Mouse (Mus musculus) bone marrow, adult 2 months (tissue): ENCODE measurements around the gene Osbpl9. TPM values are rescaled to one million over a fixed set of nuclear protein-coding genes. Genes with fewer than 3 reads are reported as not detected.

Source experiments
- H3K27ac ChIP-seq: fragments of 200-500 bp; 2 replicates; pipeline ENCODE4 v1.5.1; 2012; ENCODE audit warnings: low read depth, mild to moderate bottlenecking, control low read depth, inconsistent platforms, low read length; ENCODE audit not compliant: control insufficient read depth, poor library complexity, insufficient read depth
- H3K4me1 ChIP-seq: fragments of 200-500 bp; 2 replicates; pipeline ENCODE4 v1.6.1; 2011; ENCODE audit warnings: low read length; ENCODE audit not compliant: control insufficient read depth, insufficient read depth
- H3K4me3 ChIP-seq: fragments of 200-500 bp; replicated peaks from 2 replicates; pipeline ENCODE3; 2011; ENCODE audit warnings: mild to moderate bottlenecking, low read depth, low read length, control low read depth; ENCODE audit not compliant: control insufficient read depth
- CTCF ChIP-seq: fragments of 200-500 bp; IDR thresholded peaks from 2 replicates; pipeline ENCODE4 v1.5.1; 2011; ENCODE audit warnings: low read length, control low read depth; ENCODE audit not compliant: control insufficient read depth, insufficient read depth
- POLR2A ChIP-seq: fragments of 200-500 bp; IDR thresholded peaks from 2 replicates; pipeline ENCODE4 v1.6.1; 2011; ENCODE audit warnings: low read depth, mild to moderate bottlenecking, control low read depth, low read length, borderline replicate concordance; ENCODE audit not compliant: control insufficient read depth
- WGBS: fragments of 180-500 bp; shearing (Covaris S2); methylation state at CpG from one replicate; pipeline ENCODE4 v1.1.7; 2018; 5-methylcytosine and 5-hydroxymethylcytosine counted together
- polyA plus RNA-seq: library from polyadenylated mRNA; stranded (reverse); fragments of >200 nt; gene quantifications from 2 replicates; pipeline ENCODE4 v1.2.4, GENCODE M21; 2011; ENCODE audit warnings: low replicate concordance; ENCODE audit not compliant: missing spikeins, insufficient read depth, insufficient read length

Osbpl9 gene
- polyA plus RNA-seq, 1 experiment: 35.3 TPM

DNA sequence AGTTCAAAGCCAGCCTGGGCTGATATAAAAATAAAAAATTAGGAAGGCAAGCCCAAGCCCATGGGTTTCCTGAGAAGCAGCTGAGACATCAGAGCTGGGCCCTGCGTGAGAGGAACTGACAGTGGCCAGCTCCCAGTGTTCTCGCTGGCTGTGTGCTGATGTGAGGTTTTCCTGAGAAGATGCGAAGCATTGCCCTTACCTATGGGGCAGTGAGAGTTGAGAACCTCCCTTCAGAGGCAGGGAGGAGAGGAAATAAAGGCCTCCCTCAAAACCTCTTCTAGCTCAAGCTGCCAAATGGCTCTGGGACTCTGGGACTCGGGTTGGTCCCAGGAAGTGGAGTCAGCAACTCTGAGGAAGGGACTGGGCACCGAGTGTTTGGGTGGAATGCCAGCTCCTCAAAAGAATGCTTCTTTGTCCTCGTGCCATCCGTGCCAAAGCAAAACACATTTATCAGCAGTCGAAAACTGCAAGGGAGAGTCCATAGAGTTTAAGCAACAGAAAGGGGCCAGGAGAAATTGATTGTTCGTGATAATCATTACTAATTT, 32.8 kb upstream of the Osbpl9 start:
- Histone ChIP-seq H3K4me1 (peaks cover 2% of the 10 kb centered on the region), H3K27ac (no peak overlapping the region), H3K4me3 (no peak overlapping the region)
- TF ChIP-seq POLR2A (no peak), CTCF (no peak)
- 73% methylated on average over 9 of the region's 9 CpGs for WGBS

DNA sequence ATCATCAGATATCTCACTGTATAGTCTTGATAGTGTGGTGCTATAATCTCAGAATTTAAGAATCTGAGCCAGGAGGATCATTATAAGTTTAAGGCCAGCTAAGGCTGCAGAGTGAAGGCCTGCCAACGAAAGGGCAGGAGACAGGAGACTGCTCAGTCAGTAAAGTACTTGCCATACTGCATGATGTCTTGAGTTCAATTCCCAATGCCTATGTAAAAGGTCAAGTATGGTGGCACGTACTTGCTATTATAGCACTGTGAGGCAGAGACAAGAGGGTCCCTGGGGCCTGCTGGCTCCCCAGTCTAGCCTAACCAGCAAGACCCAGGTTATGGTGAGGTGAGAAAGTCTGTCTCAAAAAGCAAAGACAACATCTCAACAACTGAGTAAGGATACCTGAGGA, 32.1 kb upstream of the Osbpl9 start, which contains the start of gene Calr4:
TSS of gene Calr4 (plus strand) at position 301 of the 400 bp plus-strand sequence.
- 83% methylated on average over 2 of the region's 2 CpGs for WGBS
- no peak within 1 kb of the TSS for H3K4me3 ChIP-seq
- TF ChIP-seq CTCF (no peak), POLR2A (no peak)
- H3K4me1 ChIP-seq: peaks cover 2% of the 10 kb centered on the region
- no peak within 1 kb of the TSS for H3K27ac ChIP-seq

DNA sequence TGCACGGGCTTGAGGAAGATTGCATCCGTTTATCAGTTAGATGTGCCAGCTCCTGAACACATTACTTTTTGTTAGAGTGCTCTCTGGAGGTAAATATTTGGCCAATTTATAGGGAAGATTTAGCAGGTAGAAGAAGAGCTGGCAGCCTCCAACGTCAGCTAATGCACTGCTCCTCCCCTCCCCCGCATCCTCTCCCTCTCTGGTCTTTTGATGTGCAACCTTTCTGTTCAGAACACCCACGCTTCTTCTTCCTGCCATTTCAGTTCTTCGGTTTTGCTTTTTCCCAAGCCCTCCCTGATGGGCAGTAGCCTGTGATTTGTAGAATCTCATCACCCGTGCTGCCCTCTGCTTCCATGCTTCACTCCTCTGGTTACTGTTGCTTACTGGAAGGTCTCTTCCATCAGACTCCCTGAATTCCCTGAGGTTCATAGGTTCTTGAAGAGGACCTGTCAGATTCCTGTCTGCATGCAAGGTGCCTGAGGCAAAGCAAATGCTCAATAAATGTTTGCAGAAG, 27.8 kb upstream of the Osbpl9 start:
- WGBS: 52% methylated on average over 7 of the region's 7 CpGs

DNA sequence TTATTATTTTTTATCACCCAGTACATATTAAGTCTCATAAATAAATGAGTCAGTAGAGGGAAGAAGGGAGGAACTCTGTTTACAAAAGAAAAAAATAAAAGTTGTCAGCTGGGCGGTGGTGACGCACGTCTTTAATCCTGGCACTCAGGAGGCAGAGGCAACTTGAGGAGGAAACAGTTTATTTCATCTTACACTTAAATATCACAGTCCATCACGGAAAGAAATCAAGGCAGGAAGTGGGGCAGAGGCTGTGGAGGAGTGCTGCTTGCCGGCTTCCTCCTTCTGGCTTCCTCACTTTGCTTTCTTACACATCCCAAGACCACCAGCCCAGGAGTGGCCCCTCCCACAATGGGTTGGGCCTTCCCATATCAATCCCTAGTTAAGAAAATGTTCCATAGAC, 24.0 kb upstream of the Osbpl9 start:
- Histone ChIP-seq H3K4me3 (no peak overlapping the region), H3K27ac (no peak overlapping the region), H3K4me1 (no peaks in the 10 kb centered on the region)
- WGBS: 49% methylated on average over 5 of the region's 5 CpGs
- no peak for TF ChIP-seq POLR2A
- TF ChIP-seq CTCF: no peak

More for the DNA sequence above, 27.8 kb upstream of the Osbpl9 start:
- TF ChIP-seq CTCF: no peak
- TF ChIP-seq POLR2A: no peak
- Histone ChIP-seq H3K4me3 (no peak overlapping the region), H3K4me1 (no peaks in the 10 kb centered on the region), H3K27ac (no peak overlapping the region)

DNA sequence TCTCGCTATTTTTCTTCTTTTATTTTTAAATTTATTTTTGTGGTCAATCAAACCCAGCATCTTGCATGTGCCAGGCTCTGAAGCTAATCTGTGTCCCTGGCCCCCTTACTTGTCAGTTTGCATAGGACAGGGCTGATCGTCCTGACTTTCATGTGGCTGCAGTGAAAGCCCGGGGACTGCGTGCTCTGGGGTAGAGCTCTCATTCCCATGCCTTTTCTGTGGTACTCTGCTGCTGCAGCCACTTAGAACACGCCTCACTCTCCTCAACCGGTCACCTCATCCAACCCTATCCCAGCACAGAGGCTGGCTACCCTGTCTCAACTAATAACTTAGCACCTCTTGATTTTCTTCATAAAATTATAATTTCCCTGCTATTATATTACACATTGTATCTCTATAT, 23.5 kb upstream of the Osbpl9 start:
- Histone ChIP-seq H3K4me3 (no peak overlapping the region), H3K27ac (no peak overlapping the region), H3K4me1 (no peaks in the 10 kb centered on the region)
- WGBS: 84% methylated on average over 6 of the region's 6 CpGs
- TF ChIP-seq POLR2A (no peak), CTCF (no peak)

DNA sequence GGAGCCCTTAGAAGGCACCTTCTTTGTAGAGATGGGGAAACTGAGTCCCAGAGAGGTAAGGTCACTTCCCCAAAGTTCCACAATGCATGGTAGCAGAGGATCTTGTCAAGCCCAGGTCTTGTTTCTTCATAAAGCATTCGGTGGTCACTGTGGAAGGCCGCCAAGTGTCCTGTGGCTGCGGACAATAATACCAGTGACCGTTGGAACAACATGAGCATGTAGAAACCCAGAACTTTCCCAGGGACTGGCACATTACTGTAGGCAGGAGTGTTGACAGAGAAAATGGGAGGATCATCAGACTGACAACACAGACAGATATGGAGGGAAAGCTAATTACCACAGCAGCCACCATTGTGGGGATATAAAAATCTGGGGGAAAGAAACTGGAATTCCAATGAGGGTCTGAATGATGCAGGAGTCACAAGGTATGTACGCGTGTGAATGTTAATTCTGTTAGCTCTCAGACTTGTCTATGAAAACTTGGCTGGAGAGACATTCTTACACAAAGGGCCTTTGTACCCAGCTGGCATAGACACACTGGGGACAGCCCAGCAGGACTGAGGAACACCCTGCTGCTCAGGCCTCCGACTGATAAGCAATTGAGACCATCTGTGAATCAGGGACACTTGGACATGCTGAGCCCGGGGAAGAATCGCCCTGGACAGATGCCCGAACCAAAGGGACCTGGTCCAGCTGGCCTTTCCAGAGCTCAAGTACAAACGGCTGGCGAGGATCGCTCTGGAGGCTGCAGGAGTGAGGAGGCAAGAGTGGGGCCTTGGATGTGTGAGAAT, 22.9 kb upstream of the Osbpl9 start:
- TF ChIP-seq CTCF (no peak), POLR2A (no peak)

DNA sequence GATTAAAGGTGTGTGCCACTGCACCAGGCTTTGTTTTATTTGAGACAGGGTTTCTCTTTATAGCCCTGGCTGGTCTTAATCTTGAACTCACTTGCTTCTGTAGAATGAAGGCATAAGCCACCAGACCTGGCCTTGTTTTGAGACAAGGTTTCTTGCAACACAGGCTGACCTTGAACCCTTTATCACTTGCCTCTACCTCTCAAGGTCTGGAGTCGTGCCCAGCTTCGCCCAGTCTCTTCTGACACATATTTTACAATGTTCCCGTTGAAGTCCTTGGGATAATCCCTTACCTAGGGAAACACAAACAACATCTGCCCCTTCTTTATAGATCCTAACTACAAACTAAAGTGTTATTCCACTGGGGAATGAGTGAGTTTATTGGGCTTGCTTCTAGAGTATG, 19.9 kb upstream of the Osbpl9 start:
- Histone ChIP-seq H3K4me3 (no peak overlapping the region), H3K27ac (no peak overlapping the region), H3K4me1 (no peaks in the 10 kb centered on the region)
- TF ChIP-seq CTCF (no peak), POLR2A (no peak)
- 72% methylated on average over 3 of the region's 3 CpGs for WGBS

More for the DNA sequence above, 22.9 kb upstream of the Osbpl9 start:
- WGBS: 86% methylated on average over 13 of the region's 13 CpGs
- Histone ChIP-seq H3K27ac (no peak overlapping the region), H3K4me3 (no peak overlapping the region), H3K4me1 (no peaks in the 10 kb centered on the region)

DNA sequence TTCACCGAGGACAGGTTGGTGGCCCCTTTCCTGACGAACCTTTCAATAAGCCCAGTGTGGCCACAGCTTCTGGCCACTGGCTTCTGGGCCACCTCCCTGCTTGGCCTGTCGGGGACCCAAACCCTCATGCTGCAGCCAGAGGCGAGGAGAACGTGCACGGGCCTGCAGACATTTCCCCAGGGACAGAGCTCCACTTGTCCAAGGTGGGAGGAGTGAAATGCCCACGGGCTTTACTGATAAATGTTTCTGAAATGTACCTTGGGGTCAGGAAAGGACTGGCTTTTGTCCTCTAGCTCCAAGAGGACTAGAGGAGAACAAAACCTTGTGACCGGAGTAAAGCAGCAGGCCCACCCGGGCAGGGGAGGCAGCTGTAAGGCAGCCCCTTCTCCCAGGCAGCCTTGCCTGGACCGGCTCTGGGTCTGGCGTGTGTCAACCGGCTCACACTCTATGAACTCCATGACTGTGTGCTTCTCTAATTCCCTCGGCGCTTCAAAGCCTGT, 18.4 kb upstream of the Osbpl9 start:
- Histone ChIP-seq H3K27ac (no peak overlapping the region), H3K4me1 (no peaks in the 10 kb centered on the region), H3K4me3 (no peak overlapping the region)
- TF ChIP-seq POLR2A (no peak), CTCF (no peak)
- 87% methylated on average over 14 of the region's 14 CpGs for WGBS
